Mouse (Mus musculus) lung, postnatal 0 days (tissue): ENCODE results near the gene Btaf1. TPM values are rescaled to one million over a fixed set of nuclear protein-coding genes. Genes with fewer than 3 reads are reported as not detected.

ENCODE experiments used
- ATAC-seq: fragments of 200-750 bp; cut with Nextera tagmentation; 2 replicates; pipeline ENCODE4 v1.8.0; 2017; ENCODE audit warnings: moderate library complexity
- DNase-seq: peaks from one replicate; pipeline ENCODE4 v3.0.0-alpha.2; 2016; ENCODE audit warnings: low spot score
- H3K27ac ChIP-seq: fragments of 300-500 bp; sonication (generic); 2 replicates; pipeline ENCODE4 v1.5.1; 2014; ENCODE audit warnings: antibody characterized with exemption, mild to moderate bottlenecking, low read length, mixed read lengths
- H3K27me3 ChIP-seq: fragments of 300-500 bp; sonication (generic); replicated peaks from 2 replicates; pipeline ENCODE4 v1.6.1; 2014; ENCODE audit warnings: low read length, mixed read lengths; ENCODE audit not compliant: insufficient read depth
- H3K36me3 ChIP-seq: fragments of 300-500 bp; sonication (generic); 2 replicates; pipeline ENCODE4 v1.6.1; 2014; ENCODE audit warnings: low read length, mixed read lengths; ENCODE audit not compliant: insufficient read depth
- H3K4me1 ChIP-seq: fragments of 300-500 bp; sonication (generic); 2 replicates; pipeline ENCODE4 v1.6.1; 2014; ENCODE audit warnings: antibody characterized with exemption, low read depth, low read length, mixed read lengths; ENCODE audit not compliant: insufficient read depth
- H3K4me2 ChIP-seq: fragments of 300-500 bp; sonication (generic); replicated peaks from 2 replicates; pipeline ENCODE4 v1.6.1; 2014; ENCODE audit warnings: low read depth, mild to moderate bottlenecking, low read length, moderate library complexity, mixed read lengths
- H3K4me3 ChIP-seq: fragments of 300-500 bp; sonication (generic); 2 replicates; pipeline ENCODE4 v1.5.1; 2014; ENCODE audit warnings: low read depth, low read length
- H3K9ac ChIP-seq: fragments of 300-500 bp; sonication (generic); replicated peaks from 2 replicates; pipeline ENCODE4 v1.6.1; 2014; ENCODE audit warnings: low read depth, mild to moderate bottlenecking
- H3K9me3 ChIP-seq: fragments of 300-500 bp; sonication (generic); 2 replicates; pipeline ENCODE4 v1.6.1; 2016; ENCODE audit warnings: low read length, mixed read lengths
- CTCF ChIP-seq: IDR thresholded peaks from 2 replicates; pipeline ENCODE4 v1.5.1; 2016; ENCODE audit warnings: antibody characterized with exemption, mild to moderate bottlenecking
- EP300 ChIP-seq: IDR thresholded peaks from 2 replicates; pipeline ENCODE4 v1.6.1; 2016; ENCODE audit warnings: antibody characterized with exemption, mild to moderate bottlenecking, control low read depth
- WGBS: fragments of 180-500 bp; shearing (Covaris S2); extraction: QIAGEN DNeasy Blood & Tissue Kit; methylation state at CpG from one replicate; pipeline ENCODE4 v1.1.7; 2014; 5-methylcytosine and 5-hydroxymethylcytosine counted together
- polyA plus RNA-seq: library from polyadenylated mRNA; unstranded; fragments of >200 nt; fragmentation: Nextera tagmentation; extraction: Ambion mirVana; gene quantifications from 2 replicates; pipeline ENCODE4 v1.2.1, GENCODE M21; 2015

The Btaf1 gene
- polyA plus RNA-seq, 1 experiment from 2014 or later = 6.4 TPM

DNA sequence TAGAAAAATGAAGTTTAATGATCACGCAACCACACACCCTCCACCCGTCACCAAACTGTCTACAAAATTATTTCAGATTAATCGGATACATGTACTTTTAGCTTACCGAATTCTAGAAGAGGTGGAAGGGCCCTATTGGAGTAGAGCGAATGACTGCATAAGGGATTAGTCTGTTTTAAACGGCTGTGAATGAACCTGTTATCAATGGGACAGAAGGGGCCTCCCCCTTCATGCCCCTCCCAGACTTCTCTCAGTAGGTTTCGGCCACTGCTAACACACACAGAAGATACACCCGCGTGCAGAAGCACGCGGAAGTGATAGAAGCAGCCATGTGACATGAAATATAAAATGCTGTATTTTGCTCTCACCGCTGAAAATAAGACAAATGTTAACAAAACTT lies 6.4 kb upstream of the Btaf1 start, which contains the start of gene Fgfbp3:
Gene Fgfbp3, minus strand, starts transcription at position 150 of the 400 bp plus-strand sequence.
- no peak for ATAC-seq
- Histone ChIP-seq H3K27me3 (no peaks in the 10 kb centered on the region), H3K9me3 (no peaks in the 10 kb centered on the region), H3K9ac (peak within 1 kb of the TSS; percentile 59), H3K4me2 (peak within 1 kb of the TSS; percentile 79), H3K27ac (peak within 1 kb of the TSS; percentile 87), H3K4me1 (no peaks in the 10 kb centered on the region; the same call in 1 of the 2 replicates), H3K36me3 (no peaks in the 10 kb centered on the region), H3K4me3 (peak within 1 kb of the TSS; percentile 70)
- TF ChIP-seq CTCF (no peak), EP300 (no peak)
- WGBS = 11% methylated on average over 12 of the region's 12 CpGs
- DNase-seq = no peak

DNA sequence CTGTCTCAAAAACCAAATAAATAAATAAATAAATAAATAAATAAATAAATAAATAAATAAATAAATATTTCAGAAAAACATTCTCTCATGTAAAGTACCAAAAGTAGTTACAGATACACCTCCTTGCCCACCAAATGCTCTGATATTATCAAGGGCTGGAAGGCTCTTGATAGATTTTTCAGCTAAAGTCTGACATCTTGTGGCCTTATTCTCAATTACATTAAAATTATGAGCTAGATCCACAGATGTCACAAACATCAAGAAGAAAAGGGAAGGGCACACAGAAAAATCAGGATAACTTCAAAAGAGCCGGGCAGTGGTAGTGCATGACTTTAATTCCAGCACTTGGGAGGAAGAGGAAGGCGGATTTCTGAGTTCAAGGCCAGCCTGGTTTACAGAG lies 3.9 kb upstream of the Btaf1 start:
- no peaks in the 10 kb centered on the region for H3K36me3 ChIP-seq
- H3K4me3 ChIP-seq = no peak overlapping the region
- no peaks in the 10 kb centered on the region for H3K27me3 ChIP-seq
- peak; percentile 61 for TF ChIP-seq CTCF
- TF ChIP-seq EP300 = no peak
- no peak for ATAC-seq
- 16% methylated on average over 2 of the region's 2 CpGs for WGBS
- peak overlapping the region; percentile 85; the same call in 1 of the 2 replicates for H3K27ac ChIP-seq
- no peak overlapping the region for H3K4me2 ChIP-seq
- no peaks in the 10 kb centered on the region for H3K9me3 ChIP-seq
- peak; percentile 81 for DNase-seq
- H3K4me1 ChIP-seq = peaks cover 4% of the 10 kb centered on the region; the same call in 1 of the 2 replicates
- no peak overlapping the region for H3K9ac ChIP-seq

DNA sequence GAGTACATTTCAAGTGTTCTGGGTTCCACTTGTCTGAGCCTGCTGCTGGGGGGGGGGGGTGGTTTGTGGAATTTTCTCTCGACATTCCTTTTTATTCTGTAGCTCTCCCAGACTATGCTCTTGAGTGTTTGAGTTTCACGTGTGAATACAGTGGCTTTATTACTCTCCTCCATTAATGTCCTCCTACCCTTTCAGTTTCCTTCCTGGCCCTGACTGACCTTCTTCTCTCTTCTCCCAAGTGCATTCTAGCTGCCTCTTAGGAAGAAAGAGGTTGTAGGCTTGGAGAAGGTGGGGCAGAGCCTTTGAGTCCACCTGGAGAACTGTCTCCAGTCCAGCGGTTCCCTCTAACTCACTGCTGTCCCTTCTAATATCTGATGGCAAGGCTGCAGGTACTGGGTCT lies 2.9 kb upstream of the Btaf1 start:
- Histone ChIP-seq H3K4me1 (peaks cover 7% of the 10 kb centered on the region; the same call in 1 of the 2 replicates), H3K9ac (no peak overlapping the region), H3K9me3 (no peaks in the 10 kb centered on the region), H3K27me3 (no peaks in the 10 kb centered on the region), H3K27ac (peak overlapping the region; percentile 85), H3K4me3 (no peak overlapping the region), H3K36me3 (no peaks in the 10 kb centered on the region), H3K4me2 (no peak overlapping the region)
- DNase-seq = peak; percentile 87
- TF ChIP-seq CTCF (no peak), EP300 (peak; percentile 83)
- WGBS = 39% methylated on average over 3 of the region's 3 CpGs
- peak; percentile 49 for ATAC-seq

DNA sequence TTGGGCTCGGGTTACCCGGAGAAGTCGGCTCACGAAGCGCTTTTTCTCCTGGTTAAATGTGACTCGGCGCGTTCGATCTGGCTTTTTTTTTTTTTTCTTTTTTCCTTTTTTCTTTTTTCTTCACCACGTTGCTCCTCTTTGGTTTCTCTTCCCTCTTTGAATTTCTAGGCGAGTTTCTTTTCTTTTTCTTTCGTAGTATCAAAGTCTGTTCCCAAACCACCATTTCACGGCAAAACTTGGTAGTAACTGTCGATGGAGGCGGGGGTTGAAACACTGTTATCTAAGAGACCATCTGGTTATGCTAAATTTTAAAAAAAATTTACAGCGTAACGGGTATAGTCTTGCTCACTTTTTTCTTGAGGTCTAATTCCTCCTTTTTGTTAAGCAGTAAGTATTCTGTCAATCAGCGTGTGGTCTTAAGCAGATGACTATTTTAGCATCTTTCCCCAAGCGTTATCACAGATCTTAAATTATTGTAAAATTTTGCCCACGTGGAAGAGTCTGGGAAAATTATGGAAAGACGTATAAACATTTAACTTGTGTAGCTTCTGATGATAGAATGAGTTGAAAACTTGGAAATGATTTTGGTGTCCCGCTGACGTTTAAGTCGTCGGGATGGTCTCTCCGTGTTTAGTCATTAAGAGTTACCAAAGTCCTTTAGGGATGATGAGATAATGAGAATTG lies 816 bp downstream of the Btaf1 start:
- Histone ChIP-seq H3K4me1 (peaks cover 11% of the 10 kb centered on the region; the same call in 1 of the 2 replicates), H3K27ac (peak overlapping the region; percentile 98), H3K9me3 (no peaks in the 10 kb centered on the region), H3K27me3 (no peaks in the 10 kb centered on the region), H3K36me3 (no peaks in the 10 kb centered on the region), H3K4me3 (peak overlapping the region; percentile 96), H3K9ac (peak overlapping the region; percentile 92), H3K4me2 (peak overlapping the region; percentile 84)
- 2% methylated on average over 26 of the region's 26 CpGs for WGBS
- TF ChIP-seq EP300 = no peak
- TF ChIP-seq CTCF = no peak
- ATAC-seq (no peak), DNase-seq (no peak)

DNA sequence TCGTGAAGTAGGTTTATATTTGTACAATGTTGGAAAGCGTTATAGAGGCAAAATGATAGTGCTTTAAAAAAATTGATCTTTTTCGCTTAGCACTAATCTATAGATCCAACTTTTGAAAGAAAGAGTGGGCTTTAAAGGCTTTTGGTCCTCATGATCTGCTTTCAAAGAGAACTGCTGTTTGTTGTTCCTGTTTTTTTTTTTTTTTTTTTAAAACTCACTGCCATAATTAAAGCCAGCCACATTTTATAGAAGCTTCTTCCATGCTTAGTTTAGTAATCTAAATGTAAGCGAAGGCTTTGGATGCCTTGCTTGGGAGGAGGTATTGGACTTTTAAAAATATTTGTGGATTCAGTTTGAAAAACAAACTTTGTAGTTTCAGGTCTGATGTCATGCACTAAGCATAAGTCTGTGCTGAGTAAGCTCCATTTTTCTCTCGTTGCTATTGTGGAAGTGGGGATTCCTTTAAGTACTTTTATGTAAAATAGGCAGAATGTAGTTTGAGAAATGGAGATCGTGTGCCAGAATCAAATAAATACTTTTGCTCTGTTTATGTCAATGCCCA lies 2.0 kb downstream of the Btaf1 start:
- no peak for TF ChIP-seq EP300
- no peak for TF ChIP-seq CTCF
- DNase-seq (no peak), ATAC-seq (no peak)
- H3K27me3 ChIP-seq = no peaks in the 10 kb centered on the region
- H3K4me2 ChIP-seq = no peak overlapping the region; the same call in 1 of the 2 replicates
- H3K9me3 ChIP-seq = no peaks in the 10 kb centered on the region
- H3K36me3 ChIP-seq = no peaks in the 10 kb centered on the region
- H3K4me3 ChIP-seq = no peak overlapping the region
- no peak overlapping the region for H3K9ac ChIP-seq
- H3K4me1 ChIP-seq = peaks cover 11% of the 10 kb centered on the region; the same call in 1 of the 2 replicates
- 62% methylated on average over 6 of the region's 6 CpGs for WGBS
- no peak overlapping the region for H3K27ac ChIP-seq

DNA sequence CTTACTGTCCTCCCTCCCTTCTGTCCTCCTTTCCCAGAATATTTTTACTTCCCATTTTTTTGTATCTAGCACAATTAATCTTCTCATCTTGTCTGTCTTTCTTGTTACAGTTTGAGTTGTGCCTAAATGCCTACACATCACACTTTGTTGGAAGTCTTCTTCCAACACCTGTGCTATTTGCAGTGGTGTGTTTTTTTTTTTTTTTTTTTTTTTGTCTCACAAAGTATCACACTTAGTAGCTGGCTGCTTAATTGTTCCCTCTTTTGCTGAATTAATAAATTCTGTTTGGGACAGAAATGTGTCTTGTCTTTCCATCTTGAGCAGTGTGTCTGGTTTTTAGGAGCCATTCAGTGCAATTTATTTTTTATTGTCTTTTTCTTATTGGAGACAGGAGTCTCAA lies 3.9 kb downstream of the Btaf1 start:
- H3K4me1 ChIP-seq = peaks cover 11% of the 10 kb centered on the region; the same call in 1 of the 2 replicates
- H3K27ac ChIP-seq = no peak overlapping the region
- H3K36me3 ChIP-seq = no peaks in the 10 kb centered on the region
- no peaks in the 10 kb centered on the region for H3K27me3 ChIP-seq
- ATAC-seq (no peak), DNase-seq (no peak)
- TF ChIP-seq CTCF (no peak), EP300 (no peak)
- H3K4me3 ChIP-seq = no peak overlapping the region
- H3K9ac ChIP-seq = no peak overlapping the region
- no peaks in the 10 kb centered on the region for H3K9me3 ChIP-seq
- no peak overlapping the region for H3K4me2 ChIP-seq
